Mouse (Mus musculus) embryo, embryonic 10 days (tissue): ENCODE data around the gene Gaa.

Experiments
- DNase-seq: peaks from one replicate; pipeline ENCODE4 v3.0.0-alpha.2; 2015; ENCODE audit warnings: low spot score

Gene Gaa

DNA sequence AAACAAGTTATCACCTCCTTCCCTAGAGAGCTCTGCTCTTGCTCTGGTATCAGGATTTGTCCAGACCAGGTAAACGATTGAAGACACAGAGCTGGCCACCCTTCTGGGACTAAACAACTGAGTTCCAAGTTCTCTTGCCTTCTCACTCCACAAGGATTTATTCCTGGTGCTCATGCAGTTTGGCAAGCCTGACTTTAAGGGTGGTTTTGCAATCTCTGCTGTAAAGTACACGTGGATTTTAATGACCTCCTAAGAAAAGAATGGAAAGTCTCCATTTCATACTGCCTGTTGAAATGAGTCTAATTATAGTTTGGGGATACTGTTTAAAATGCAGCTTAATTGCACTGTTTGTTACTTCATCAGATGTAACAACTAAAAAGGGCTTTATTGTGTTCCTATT is 33.3 kb downstream of the Gaa start:
- DNase-seq, result no peak

DNA sequence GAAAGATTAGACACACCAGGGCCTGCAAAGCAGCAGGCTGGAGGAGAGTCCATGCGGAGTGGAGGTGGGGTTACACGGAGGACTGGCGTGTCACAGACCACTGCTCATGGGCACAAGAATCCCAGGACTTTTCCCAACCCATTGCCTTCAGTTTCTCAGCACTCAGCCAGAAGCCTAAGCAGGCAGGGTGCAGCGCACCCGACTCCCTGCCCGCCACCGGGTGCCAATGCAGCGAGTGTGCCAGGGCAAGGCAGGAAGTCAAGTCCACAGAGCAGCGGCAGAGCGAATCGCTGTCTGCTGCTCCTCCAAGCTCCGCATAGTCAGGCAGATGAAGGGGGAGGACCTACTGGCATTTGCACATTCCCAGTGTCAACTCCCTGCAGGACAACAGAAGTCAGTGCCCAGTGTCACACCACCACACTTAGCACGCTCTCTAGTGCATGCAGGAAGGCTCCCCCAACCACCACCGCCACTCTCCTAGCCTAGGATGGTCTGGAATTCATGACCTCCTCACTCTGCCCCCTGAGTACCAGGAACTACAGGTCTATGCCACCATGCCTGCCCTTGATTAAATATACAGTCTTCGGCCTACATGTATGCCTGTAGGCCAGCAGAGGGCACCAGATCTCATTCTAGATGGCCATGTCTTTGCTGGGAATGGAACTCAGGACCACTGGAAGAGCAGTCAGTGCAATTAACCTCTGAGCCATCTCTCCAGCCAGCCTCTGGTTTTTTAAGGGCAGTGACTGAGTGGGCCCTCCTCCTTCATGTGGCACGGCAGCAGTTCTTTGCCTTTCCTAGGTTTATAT is 37.4 kb downstream of the Gaa start:
- peak; percentile 82 for DNase-seq

DNA sequence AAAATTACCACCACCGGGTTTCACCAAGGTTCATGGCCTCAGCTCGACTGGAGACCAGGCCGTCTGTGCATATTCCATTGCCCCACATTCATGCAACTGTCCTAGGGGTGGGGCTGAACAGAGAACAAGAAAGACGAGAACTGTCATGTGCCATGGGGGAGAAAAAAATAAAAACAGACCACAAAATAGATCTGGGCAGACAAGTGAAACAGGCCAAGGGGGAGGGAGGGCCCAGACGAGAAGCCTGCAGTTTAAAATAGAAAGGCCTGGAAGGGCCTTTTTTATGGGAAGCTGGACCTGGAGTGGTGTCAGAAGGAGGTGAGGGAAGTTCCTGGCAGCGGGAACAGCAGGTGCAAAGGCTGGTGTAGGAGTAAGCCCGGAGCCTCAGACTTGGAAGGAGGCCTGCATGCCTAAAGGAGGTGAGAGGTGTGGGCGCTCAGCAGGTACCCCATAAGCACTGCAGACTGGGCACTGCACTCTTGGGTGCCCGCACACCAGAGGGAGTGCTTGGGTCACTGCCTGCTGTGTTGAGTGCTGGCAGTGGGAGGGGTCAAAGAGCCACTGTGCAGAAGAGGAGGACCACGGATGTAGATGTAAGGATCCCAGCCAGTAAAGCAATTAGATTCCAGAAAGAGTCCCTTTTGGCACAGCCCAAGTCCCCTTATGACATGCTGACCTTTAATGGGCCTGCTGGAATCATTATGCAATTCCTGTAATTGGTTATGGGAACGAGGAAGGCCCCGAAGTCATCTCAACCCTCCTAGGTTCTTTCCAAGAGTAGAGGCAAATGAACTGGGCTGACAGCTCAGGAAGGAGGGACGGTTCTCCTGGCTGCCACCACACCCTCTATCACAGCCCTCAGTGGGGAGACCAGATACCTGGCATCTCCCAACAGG is 39.3 kb downstream of the Gaa start:
- DNase-seq, result no peak

- no peak for DNase-seq
Observed at GRCm38 (mm10) chr11:119307658-119307867, 39.9 kb downstream of the Gaa start, which contains the start of gene Card14. Gene Card14 (plus strand): TSS chr11:119307768.

GRCm38 (mm10) chr11:119307916-119308315 is 40.2 kb downstream of the Gaa start:
- DNase-seq, result peak; percentile 27

DNA sequence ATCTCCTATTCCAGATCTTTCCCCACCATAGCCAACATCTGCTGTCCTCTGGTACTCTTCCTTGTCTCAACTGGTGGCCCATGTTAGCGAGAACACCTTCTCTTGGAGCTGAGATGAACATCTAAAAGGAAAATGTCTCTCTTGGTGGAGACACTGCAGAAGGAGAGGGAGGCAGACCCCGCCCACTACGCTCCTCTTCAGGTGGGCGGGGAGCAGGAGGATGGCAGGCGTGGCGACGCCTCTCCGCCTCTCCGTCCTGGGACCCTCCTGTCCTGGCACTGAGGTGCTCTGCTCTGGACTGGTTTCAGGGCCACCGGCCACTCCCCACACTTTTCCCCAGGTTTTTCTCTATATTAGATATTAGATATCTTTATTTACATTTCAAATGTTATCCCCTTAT is 42.9 kb downstream of the Gaa start:
- DNase-seq, result no peak

GRCm38 (mm10) chr11:119314252-119314936 is 46.7 kb downstream of the Gaa start:
- DNase-seq, result no peak

GRCm38 (mm10) chr11:119316720-119317119 is 49.0 kb downstream of the Gaa start:
- DNase-seq, result no peak

- no peak for DNase-seq
Observed at GRCm38 (mm10) chr11:119322521-119322920, 54.8 kb downstream of the Gaa start.

DNA sequence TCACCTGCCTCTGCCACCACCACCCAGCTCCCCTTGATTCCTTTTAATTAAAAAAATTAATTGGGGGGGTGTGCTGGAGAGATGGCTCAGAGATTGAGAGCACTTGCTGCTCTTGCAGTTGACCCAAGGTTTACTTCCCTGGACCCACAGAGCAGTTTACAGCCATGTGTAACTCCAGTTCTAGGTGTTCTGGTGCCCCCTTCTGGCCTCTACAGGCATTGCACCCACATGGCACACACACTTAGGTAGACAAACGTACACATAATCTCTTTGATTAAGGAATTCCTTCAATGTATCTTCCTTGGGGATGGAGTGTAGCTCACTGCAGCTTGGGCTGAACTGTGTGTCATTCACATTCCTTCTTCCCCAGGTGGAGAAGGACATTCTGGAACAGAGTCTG is 57.4 kb downstream of the Gaa start:
- no peak for DNase-seq

DNA sequence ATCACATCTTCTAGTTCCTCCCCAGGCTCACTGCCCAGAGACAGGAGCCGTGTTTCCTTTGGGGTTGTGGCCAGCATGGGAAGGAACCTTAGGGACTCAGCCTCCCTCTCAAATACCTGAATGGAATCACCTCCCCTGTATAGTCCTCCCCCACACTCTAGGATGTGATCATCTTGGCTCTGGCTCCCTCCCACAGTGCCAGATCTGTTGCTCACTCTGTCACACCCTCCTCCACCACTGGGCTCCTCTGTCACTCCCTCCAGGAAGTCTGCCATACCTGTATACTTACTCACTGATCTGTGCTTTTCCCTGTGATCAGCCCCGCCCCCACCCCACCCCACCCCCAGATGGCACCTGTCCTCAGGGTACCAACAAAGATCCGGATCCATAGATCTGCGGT is 62.9 kb downstream of the Gaa start:
- no peak for DNase-seq

DNA sequence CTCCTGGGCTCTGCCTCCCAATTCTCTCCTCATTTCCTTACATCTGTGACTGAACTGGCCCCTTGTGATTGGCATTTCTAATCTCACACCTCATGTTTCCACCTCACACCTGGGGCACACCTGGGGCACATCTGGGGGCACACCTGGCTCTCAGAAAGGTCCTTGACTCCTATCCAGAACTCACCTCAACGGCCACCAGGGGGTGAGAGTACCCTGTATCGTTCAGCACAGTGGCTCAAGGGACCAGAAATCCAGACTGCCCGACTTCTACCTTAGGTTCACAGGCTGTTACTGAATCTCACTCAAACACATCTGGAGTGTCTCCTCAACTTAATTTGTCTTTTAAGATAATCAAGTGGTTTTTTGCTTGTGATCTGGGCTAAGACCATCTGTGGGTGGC is 64.3 kb downstream of the Gaa start:
- no peak for DNase-seq
